Mouse (Mus musculus): ENCODE results near the gene Igsf21.

Igsf21 gene

DNA sequence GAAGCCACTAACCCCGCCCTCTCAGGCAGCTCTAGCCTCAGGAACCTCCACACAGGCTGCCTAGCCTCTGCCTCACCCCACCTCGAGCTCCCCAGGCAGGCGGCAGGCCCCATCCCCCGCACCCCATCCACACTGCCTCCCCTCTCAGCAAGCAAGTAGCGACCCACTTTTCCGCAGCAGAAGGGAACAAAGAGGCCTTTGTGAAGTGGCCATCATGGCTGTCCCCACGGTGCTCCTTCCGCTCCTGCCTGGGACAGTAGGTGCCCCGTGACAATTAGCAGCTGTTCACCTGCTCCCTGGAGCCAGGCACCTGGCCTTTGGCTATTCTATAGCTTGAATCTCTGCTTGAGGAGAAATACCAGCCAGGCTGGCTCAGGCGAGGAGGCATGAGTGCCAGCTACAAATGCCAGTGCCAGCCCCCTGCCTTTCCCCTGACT, 9.3 kb downstream of the Igsf21 start:
- DNase-seq (ENCODE audit: low spot score in 2 of 2) = no peak

DNA sequence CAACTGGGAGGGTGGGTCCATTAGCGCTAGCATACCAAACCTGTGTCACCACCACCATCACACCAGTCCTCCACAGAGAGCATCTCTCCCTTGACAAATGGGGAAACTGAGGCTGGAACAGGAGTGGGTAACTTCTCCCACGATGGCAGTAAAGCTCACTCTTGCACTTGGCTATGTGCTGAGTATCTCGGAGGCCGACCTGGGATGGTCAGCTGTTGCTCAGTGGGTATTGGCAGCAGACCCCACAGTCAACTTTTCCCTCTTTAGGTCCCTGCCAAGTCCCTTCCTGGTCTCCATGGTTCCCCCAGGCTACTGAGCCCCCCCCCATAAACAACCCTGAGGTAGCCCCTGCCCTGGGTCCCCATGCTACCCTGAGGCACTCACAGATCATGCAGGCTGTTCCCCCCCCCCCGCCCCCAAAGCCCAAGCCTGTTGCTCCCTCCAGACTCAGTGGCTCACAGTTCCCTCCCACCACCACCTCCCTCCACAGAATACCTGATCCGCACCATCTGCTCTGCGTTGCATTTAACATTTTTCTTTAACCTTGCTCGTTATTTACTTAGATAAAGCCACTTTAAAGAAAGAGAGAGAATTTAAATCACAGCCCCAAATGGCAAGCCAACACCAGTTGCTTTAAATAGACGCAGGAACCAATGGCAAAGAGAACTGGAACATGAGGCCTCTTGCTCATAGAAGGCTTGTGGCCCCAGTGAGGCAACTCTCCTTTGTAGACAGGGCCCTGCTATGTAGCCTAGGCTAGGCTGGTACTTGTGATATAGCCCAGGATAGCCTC, 11.0 kb downstream of the Igsf21 start:
- DNase-seq (ENCODE audit: low spot score in 2 of 2) = no peak

- DNase-seq (ENCODE audit: low spot score in 2 of 2) = no peak
These were observed 12.0 kb downstream of the Igsf21 start for GRCm38 (mm10) chr4:140234412-140235205.

DNA sequence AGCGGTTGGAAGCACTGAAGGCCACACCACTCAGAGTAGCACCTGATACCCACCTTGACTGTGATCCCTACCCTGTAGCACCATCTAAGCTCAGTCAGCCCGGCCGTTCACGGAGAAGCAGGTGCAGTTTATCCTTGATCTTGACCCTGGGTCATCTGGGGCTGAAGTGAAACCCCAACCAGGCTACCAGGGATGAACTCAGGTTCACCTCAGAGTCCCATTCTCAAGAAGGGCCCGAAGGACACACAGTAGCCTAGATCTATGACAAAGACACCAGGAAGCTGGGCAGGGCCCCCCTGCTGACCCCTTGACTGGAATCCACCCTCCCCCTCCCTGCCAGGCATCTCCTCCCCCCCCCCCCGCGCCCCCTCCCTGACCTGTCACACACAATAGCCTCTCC, 18.7 kb downstream of the Igsf21 start:
- DNase-seq (ENCODE audit: low spot score in 2 of 2) = no peak

DNA sequence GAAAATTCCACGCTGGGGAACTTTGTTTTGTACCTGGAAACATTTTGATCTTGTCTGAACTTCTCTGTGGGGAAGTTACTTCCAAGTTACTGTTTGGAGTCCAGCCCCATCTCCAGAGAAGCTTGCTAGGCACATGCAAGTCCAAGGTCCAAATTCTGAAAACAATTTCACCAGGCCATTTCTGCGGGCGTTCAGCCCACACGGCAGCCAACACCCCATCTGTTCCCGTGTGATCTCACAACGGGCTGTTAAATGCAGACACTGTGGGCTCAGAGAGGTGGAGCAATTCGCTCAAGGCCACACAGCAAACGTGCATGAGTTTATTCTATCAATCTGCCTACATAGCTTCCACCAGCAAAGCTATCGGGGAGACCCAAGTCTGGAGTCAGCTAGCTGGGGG, 21.4 kb downstream of the Igsf21 start:
- no peak for DNase-seq (ENCODE audit: low spot score in 2 of 2)

DNA sequence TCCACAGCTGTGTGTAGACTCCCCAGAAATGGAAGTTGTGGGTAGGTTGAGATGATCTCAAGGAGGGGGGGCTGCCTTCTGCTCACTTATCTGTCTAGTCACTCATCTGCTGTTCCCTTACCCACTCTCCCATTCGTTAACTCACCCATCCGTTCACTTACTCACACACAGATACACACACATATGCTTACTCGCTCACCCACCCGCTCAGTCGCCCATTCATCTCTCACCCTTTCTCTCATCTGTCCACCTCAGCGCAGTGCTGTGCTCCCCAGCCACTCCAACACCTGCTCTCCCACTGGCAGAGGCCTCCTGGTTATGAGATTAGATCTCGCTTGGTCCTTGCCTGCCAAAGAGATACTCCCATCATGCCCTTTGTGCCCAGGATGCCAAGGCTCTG, 22.1 kb downstream of the Igsf21 start:
- DNase-seq (ENCODE audit: low spot score in 2 of 2) = no peak

- no peak for DNase-seq (ENCODE audit: low spot score in 2 of 2)
These were observed 23.5 kb downstream of the Igsf21 start for GRCm38 (mm10) chr4:140223067-140223466.

- peak in 1 of 2 experiments; percentile 21 for DNase-seq (ENCODE audit: low spot score in 2 of 2)
These were observed 26.1 kb downstream of the Igsf21 start for GRCm38 (mm10) chr4:140220326-140221093.

DNA sequence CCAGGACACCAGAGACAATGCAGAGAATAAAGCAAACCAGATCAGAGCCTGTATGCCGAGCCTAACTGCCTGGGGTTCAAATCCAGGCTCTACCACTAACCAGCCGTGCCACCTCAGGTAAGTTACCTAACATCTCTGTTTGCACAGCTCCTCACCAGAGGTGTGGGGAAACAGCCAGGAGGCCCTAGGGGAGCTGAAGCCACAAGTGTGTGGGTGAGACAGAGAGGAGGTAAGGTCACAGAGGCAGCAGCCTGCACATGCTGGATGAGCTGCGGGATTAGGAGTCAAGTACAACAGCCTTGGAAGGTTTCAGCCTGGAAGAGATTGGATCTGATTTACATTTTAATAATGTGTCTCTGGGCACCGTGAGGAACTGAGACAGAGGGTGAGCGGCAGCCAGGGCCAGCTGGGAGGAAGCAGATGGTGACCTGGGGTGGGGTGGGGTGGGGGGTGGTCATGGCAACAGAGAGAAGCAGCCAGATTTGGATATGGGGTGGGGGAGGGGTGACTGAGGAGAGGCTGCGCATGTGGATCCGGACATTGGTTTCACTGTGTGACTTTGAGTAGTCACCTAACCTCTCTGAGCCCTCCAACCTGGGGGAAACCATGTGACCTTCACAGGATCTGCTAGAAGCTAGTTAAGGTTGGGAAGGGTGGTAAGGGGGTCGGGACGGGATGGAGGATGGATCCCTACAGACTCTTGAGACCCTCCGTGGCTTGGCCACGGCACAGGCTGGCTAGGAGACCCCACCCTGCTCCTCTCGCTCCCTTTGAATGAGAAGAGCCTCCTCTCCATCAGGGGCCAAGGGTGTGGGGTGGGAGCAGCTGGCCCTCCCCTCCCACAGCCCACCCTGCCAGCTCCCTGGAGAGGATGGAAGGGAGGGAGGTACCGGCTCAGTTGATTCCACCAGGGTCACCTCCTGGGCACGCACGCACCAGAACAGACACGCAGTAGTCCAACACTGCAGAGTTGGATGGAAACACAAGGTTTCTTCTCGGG, 27.4 kb downstream of the Igsf21 start:
- DNase-seq (ENCODE audit: low spot score in 2 of 2) = no peak

GRCm38 (mm10) chr4:140218384-140218783, 28.2 kb downstream of the Igsf21 start:
- no peak for DNase-seq (ENCODE audit: low spot score in 2 of 2)

DNA sequence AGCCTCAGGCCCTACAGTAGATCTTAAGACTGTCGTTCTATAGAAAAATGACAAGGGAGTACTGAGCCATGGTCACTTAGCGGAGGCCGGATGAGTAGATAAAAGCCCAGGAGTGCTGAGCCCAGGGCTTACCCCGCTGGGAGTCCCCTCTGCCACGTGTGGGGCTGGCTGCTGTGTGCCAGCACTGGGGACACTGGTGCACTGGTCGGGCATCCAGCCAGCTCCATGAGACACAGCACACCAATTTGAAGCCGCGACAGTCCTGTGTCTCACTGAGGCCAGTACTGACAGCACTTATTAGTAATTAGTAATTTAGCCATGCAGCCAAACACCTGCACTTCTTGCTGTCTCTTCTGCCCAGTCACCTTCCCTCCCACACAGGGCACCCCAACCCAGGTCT, 28.6 kb downstream of the Igsf21 start:
- no peak for DNase-seq (ENCODE audit: low spot score in 2 of 2)

DNA sequence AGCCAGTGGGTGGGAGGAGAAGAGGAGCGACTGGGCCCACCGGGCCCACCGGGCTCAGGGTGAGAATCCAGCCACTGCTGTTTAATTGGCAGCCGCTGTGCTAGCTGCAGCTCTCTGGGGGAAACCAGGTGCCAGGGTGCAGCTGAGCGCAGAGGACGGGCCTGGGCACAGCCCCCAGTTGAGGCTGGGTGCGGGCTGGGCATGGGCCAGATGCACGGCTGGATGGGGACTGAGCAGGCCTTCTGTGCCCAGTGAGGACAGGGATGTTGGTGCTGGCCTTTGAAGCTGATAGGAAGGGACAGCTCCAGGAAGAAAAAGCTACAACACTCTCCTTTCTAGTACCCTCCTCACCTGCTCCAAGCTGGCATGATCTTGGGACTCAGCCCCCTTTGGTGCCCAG, 30.5 kb downstream of the Igsf21 start:
- no peak for DNase-seq (ENCODE audit: low spot score in 2 of 2)

GRCm38 (mm10) chr4:140215205-140215604, 31.4 kb downstream of the Igsf21 start:
- no peak for DNase-seq (ENCODE audit: low spot score in 2 of 2)

DNA sequence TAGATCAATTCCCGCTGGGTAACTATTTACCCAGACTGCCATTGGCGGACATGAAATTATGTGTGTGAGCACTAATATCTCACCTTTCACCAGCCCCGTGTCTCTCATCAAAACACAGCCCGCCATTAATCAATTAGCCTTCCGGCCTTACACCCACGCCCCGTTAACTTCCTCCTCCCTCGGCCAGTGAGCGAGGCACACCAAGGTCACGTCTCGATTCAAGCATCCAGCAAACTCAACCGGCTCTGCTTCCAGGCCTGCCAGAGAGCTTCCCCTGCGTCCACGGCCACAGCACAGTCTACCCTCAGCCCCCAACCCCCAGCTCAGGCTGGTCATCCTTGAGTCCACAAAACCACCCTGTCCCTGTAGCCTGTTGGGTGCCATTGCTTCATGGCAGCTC, 32.2 kb downstream of the Igsf21 start:
- DNase-seq (ENCODE audit: low spot score in 2 of 2) = no peak

GRCm38 (mm10) chr4:140210129-140210890, 36.3 kb downstream of the Igsf21 start:
- no peak for DNase-seq (ENCODE audit: low spot score in 2 of 2)

DNA sequence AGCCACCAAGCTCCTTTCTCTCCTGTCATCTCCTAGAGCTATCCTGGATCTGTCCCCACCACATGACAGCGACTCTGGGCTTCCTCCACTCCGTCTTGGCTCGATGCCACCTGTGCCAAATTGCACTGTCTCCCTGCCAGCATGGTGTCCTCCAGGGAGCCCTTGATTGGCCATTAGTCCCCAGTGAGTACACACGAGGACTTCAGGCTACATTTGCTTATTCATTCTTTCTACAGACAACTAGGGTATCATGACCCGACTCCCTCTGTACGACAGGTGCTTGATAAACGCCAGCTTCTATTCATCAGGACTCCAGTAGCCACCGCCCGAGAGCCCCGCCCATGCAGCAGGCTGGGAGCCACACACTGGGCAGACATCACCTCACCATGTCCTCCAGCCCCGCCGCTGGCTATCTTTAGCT, 40.8 kb downstream of the Igsf21 start:
- peak; percentile 47 to 64 for DNase-seq (ENCODE audit: low spot score in 2 of 2)

DNA sequence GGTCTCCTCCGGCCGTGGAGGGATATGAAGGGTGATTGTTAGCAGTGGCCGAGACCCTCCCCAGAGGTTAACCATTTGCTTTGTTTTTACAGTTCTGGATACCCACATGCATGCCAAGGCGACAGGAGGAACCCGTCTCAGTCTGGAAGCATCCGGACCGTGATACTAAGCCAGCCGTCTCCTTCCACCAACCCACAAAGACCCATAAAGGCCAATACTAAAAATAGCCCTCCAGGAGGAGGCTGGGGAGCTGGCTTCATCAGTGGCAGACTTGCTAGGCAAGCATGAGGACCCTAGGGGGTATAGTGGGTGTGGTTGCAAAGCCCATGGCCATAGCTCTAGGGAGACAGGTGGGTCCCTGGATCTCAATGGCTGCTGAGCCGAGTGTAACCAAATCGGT, 41.8 kb downstream of the Igsf21 start:
- no peak for DNase-seq (ENCODE audit: low spot score in 2 of 2)

DNA sequence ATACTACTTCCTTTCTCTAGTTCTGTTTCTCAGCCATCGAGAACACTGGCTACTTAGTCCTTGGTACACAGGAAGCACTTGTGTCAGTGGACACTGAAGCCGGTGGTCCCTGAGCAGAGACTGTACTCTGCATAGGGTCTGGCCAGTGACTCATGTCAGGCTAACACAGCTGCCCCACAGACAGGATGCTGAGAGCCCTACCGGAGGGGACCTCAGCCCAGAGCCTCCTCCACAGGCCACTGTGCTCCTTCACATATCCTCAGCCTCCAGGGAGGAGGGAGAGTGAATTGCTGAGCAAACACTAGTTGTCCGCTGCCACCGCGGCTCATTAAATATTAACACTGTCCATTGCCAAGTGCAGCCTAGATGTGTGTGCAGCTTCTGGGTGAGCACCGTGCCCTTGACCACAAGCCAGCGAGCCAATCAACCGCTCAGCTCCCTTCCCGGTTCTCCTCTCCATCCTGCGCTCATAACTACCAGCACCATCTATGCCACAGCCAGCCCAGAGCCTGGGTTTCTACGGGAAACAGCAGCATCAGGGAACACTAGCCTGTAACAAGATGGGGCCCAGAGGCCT, 42.8 kb downstream of the Igsf21 start:
- no peak for DNase-seq (ENCODE audit: low spot score in 2 of 2)

DNA sequence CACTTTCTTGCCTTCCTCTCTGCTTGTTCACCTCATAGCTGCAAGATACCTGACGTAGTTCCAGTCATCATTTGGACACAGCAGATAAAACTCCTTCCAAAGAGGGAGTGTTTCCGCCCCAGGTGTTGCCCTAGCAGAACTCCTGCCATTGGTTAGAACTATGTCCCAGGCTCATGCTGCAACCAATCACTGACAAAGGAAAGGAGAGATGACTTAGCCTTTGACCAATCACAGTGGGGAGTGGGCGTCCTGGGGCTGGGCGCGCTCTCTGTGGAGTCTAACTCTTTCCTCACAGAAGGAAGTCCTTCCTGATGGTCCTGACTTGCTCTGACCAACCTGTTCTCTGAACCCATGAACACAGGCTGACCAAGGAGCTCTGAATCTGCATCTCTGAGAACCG, 44.4 kb downstream of the Igsf21 start:
- DNase-seq (ENCODE audit: low spot score in 2 of 2) = no peak

- DNase-seq (ENCODE audit: low spot score in 2 of 2) = no peak
These were observed 46.3 kb downstream of the Igsf21 start for GRCm38 (mm10) chr4:140200296-140200695.

Measured in heart, adult 9 months (tissue).